18 mouse cellular contexts compared by ENCODE assay signal in genomic region chr13:110432062-110432566, GRCm38 (mm10).
"Had no signal": no experiment of that assay in that cellular context is flagged by ENCODE, and none has a peak within 500 bp of the region (broad histone marks: within the 10 kb centered on the region; RNA-seq: fewer than 3 reads in every experiment).

No protein-coding gene starts in this region.

- DNase-seq: layer of hippocampus, adult 9-11 months; liver; lung, adult 18-20 months; lung, postnatal 10 days; lung, postnatal 4 days; midbrain, embryonic 14.5 days; right cerebral cortex, postnatal 4 days; thymus, adult 2 months; thymus, postnatal 14 days; thymus, postnatal 4 days had no signal

- H3K4me1 ChIP-seq: limb, embryonic 10.5 days; limb, embryonic 13.5 days; liver, embryonic 12.5 days; liver, embryonic 15.5 days; lung, embryonic 15.5 days had no signal

- H3K36me3 ChIP-seq: limb, embryonic 10.5 days; limb, embryonic 13.5 days; liver, embryonic 12.5 days; liver, embryonic 15.5 days; lung, embryonic 15.5 days had no signal

- H3K4me2 ChIP-seq: limb, embryonic 13.5 days; liver, embryonic 12.5 days; liver, embryonic 15.5 days; lung, embryonic 15.5 days; midbrain, embryonic 11.5 days had no signal

- H3K27me3 ChIP-seq: limb, embryonic 13.5 days; liver, embryonic 12.5 days; liver, embryonic 15.5 days; lung, embryonic 15.5 days had no signal

- H3K4me3 ChIP-seq: layer of hippocampus, adult 2 months; limb, embryonic 10.5 days; limb, embryonic 13.5 days; liver, embryonic 12.5 days; liver, embryonic 15.5 days; lung, embryonic 15.5 days had no signal

- H3K9ac ChIP-seq: limb, embryonic 13.5 days; liver, embryonic 12.5 days; liver, embryonic 15.5 days; lung, embryonic 15.5 days had no signal

- H3K27ac ChIP-seq: layer of hippocampus, adult 2 months; limb, embryonic 10.5 days; limb, embryonic 13.5 days; liver, embryonic 12.5 days; liver, embryonic 15.5 days; lung, embryonic 15.5 days; stomach, postnatal 0 days had no signal

- H3K9me3 ChIP-seq: limb, embryonic 10.5 days; limb, embryonic 13.5 days; liver, embryonic 12.5 days; liver, embryonic 15.5 days; lung, embryonic 15.5 days had no signal

- ATAC-seq: liver, embryonic 12.5 days had no signal
